Mouse (Mus musculus): ENCODE measurements around the gene Prkn.

Prkn gene

GRCm38 (mm10) chr17:11741161-11741560 is 901.0 kb downstream of the Prkn start:
- DNase-seq (ENCODE audit: low spot score): no peak

GRCm38 (mm10) chr17:11751251-11751650 is 911.1 kb downstream of the Prkn start:
- no peak for DNase-seq (ENCODE audit: low spot score)

GRCm38 (mm10) chr17:11752686-11753085 is 912.5 kb downstream of the Prkn start:
- no peak for DNase-seq (ENCODE audit: low spot score)

GRCm38 (mm10) chr17:11765117-11765516 is 924.9 kb downstream of the Prkn start:
- DNase-seq (ENCODE audit: low spot score): no peak

- DNase-seq (ENCODE audit: low spot score): no peak
These were observed 925.4 kb downstream of the Prkn start for GRCm38 (mm10) chr17:11765581-11765980.

- no peak for DNase-seq (ENCODE audit: low spot score)
These were observed 927.1 kb downstream of the Prkn start for GRCm38 (mm10) chr17:11767301-11767700.

- DNase-seq (ENCODE audit: low spot score): no peak
These were observed 928.2 kb downstream of the Prkn start for GRCm38 (mm10) chr17:11768345-11768744.

- no peak for DNase-seq (ENCODE audit: low spot score)
These were observed 928.8 kb downstream of the Prkn start for GRCm38 (mm10) chr17:11768971-11769370.

GRCm38 (mm10) chr17:11769513-11769912 is 929.3 kb downstream of the Prkn start:
- DNase-seq (ENCODE audit: low spot score): no peak

GRCm38 (mm10) chr17:11779547-11779946 is 939.4 kb downstream of the Prkn start:
- DNase-seq (ENCODE audit: low spot score): no peak

- no peak for DNase-seq (ENCODE audit: low spot score)
These were observed 939.8 kb downstream of the Prkn start for GRCm38 (mm10) chr17:11780005-11780404.

- DNase-seq (ENCODE audit: low spot score): no peak
These were observed 940.8 kb downstream of the Prkn start for GRCm38 (mm10) chr17:11780805-11781481.

- DNase-seq (ENCODE audit: low spot score): no peak
These were observed 948.2 kb downstream of the Prkn start for GRCm38 (mm10) chr17:11788270-11788936.

GRCm38 (mm10) chr17:11795979-11796378 is 955.8 kb downstream of the Prkn start:
- DNase-seq (ENCODE audit: low spot score): no peak

- DNase-seq (ENCODE audit: low spot score): no peak
These were observed 961.0 kb downstream of the Prkn start for GRCm38 (mm10) chr17:11801226-11801625.

GRCm38 (mm10) chr17:11807280-11807679 is 967.1 kb downstream of the Prkn start:
- no peak for DNase-seq (ENCODE audit: low spot score)

- no peak for DNase-seq (ENCODE audit: low spot score)
These were observed 977.7 kb downstream of the Prkn start for GRCm38 (mm10) chr17:11817886-11818285.

GRCm38 (mm10) chr17:11819506-11819905 is 979.3 kb downstream of the Prkn start:
- no peak for DNase-seq (ENCODE audit: low spot score)

- no peak for DNase-seq (ENCODE audit: low spot score)
These were observed 980.6 kb downstream of the Prkn start for GRCm38 (mm10) chr17:11820757-11821156.

- DNase-seq (ENCODE audit: low spot score): no peak
These were observed 989.3 kb downstream of the Prkn start for GRCm38 (mm10) chr17:11829501-11829900.

GRCm38 (mm10) chr17:11837121-11837520 is 996.9 kb downstream of the Prkn start:
- no peak for DNase-seq (ENCODE audit: low spot score)

GRCm38 (mm10) chr17:11844436-11844835 is 1004.3 kb downstream of the Prkn start:
- no peak for DNase-seq (ENCODE audit: low spot score)

GRCm38 (mm10) chr17:11844989-11845388 is 1004.8 kb downstream of the Prkn start:
- DNase-seq (ENCODE audit: low spot score): no peak

GRCm38 (mm10) chr17:11845506-11845905 is 1005.3 kb downstream of the Prkn start:
- DNase-seq (ENCODE audit: low spot score): no peak
